Mouse (Mus musculus) liver, embryonic 14.5 days (tissue): Measurements from ENCODE around the gene Gm10644. TPM values are rescaled to one million over a fixed set of nuclear protein-coding genes. Genes with fewer than 3 reads are reported as not detected.

Experiments used
- ATAC-seq: fragments of 200-750 bp; cut with Nextera tagmentation; 2 replicates; pipeline ENCODE4 v1.8.0; 2017; ENCODE audit warnings: moderate number of reproducible peaks, mild to moderate bottlenecking, moderate library complexity; ENCODE audit not compliant: insufficient read depth
- DNase-seq, 3 experiments: peaks; one replicate each; pipeline ENCODE4 v3.0.0-alpha.2; 2012 to 2013; ENCODE audit warnings: low read depth in 3 of 3, low spot score in 3 of 3
- H3K27ac ChIP-seq: fragments of 300-500 bp; sonication (generic); 2 replicates; pipeline ENCODE4 v1.5.1; 2014; ENCODE audit warnings: moderate library complexity, mild to moderate bottlenecking, control low read depth, inconsistent platforms
- H3K27me3 ChIP-seq: fragments of 300-500 bp; sonication (generic); 2 replicates; pipeline ENCODE4 v1.6.1; 2014; ENCODE audit warnings: mild to moderate bottlenecking, low read length, moderate library complexity; ENCODE audit not compliant: control insufficient read depth, insufficient read depth
- H3K36me3 ChIP-seq: fragments of 300-500 bp; sonication (generic); replicated peaks from 2 replicates; pipeline ENCODE4 v1.6.1; 2014; ENCODE audit warnings: low read depth; ENCODE audit not compliant: control insufficient read depth, insufficient read depth
- H3K4me1 ChIP-seq, 2 experiments: fragments of 200-500 bp in 1 of 2; fragments of 300-500 bp in 1 of 2; sonication (generic) in 1 of 2; replicated peaks; 2 replicates each; pipeline ENCODE4 v1.6.1; 2012 to 2014; ENCODE audit warnings: antibody characterized with exemption in 1 of 2, inconsistent platforms in 1 of 2, low read length in 1 of 2; ENCODE audit not compliant: control insufficient read depth in 2 of 2, insufficient read depth in 2 of 2
- H3K4me2 ChIP-seq: fragments of 300-500 bp; sonication (generic); 2 replicates; pipeline ENCODE4 v1.6.1; 2014; ENCODE audit warnings: low read depth, mild to moderate bottlenecking, control low read depth, moderate library complexity
- H3K4me3 ChIP-seq, 2 experiments: fragments of 200-500 bp in 1 of 2; fragments of 300-500 bp in 1 of 2; sonication (generic) in 1 of 2; 2 replicates each; pipeline ENCODE4 v1.5.1; 2012 to 2014; ENCODE audit warnings: low read depth in 2 of 2, low read length in 2 of 2, mild to moderate bottlenecking in 2 of 2, control low read depth in 1 of 2, inconsistent platforms in 1 of 2, moderate library complexity in 1 of 2; ENCODE audit not compliant: insufficient read depth in 1 of 2
- H3K9ac ChIP-seq: fragments of 300-500 bp; sonication (generic); replicated peaks from 2 replicates; pipeline ENCODE4 v1.6.1; 2014; ENCODE audit warnings: mild to moderate bottlenecking, control low read depth, moderate library complexity
- H3K9me3 ChIP-seq: fragments of 300-500 bp; sonication (generic); 2 replicates; pipeline ENCODE4 v1.6.1; 2016; ENCODE audit warnings: low read length, mixed read lengths; ENCODE audit not compliant: control insufficient read depth
- CTCF ChIP-seq: IDR thresholded peaks from 2 replicates; pipeline ENCODE4 v1.5.1; 2016; ENCODE audit warnings: antibody characterized with exemption, low read depth, control low read depth
- EP300 ChIP-seq: IDR thresholded peaks from 2 replicates; pipeline ENCODE4 v1.6.1; 2016; ENCODE audit warnings: antibody characterized with exemption, low read depth
- WGBS: fragments of 180-500 bp; shearing (Covaris S2); extraction: QIAGEN DNeasy Blood & Tissue Kit; methylation state at CpG from one replicate; pipeline ENCODE4 v1.1.7; 2014; ENCODE audit not compliant: insufficient replicate concordance; 5-methylcytosine and 5-hydroxymethylcytosine counted together
- polyA plus RNA-seq, 2 experiments: library from polyadenylated mRNA; depleted of rRNA in 1 of 2; stranded (reverse) in 1 of 2; unstranded in 1 of 2; fragments of >200 nt; fragmentation: Nextera tagmentation in 1 of 2; extraction: Ambion mirVana in 1 of 2; gene quantifications; 2 replicates each; pipeline versions ENCODE4 v1.2.1 to v1.2.3; 2012 to 2014

Gene Gm10644
- polyA plus RNA-seq, 2 experiments, result 0.09 to 0.30 TPM

- TF ChIP-seq CTCF (no peak), EP300 (no peak)
- WGBS, result under 1% methylated on average over 89 of the region's 94 CpGs
- peak within 1 kb of the TSS; percentile 24 for H3K27ac ChIP-seq
- H3K4me1 ChIP-seq, result peaks cover 0 to 17% of the 10 kb centered on the region in 2 experiments; a peak in 3 of 4 replicates
- no peaks in the 10 kb centered on the region for H3K9me3 ChIP-seq
- ATAC-seq (peak; percentile 99), DNase-seq (peak; percentile 97 to 98 (median 98))
- peak within 1 kb of the TSS; percentile 99 for H3K4me2 ChIP-seq
- H3K9ac ChIP-seq, result peak within 1 kb of the TSS; percentile 75
- peaks cover 34% of the 10 kb centered on the region for H3K36me3 ChIP-seq
- peak within 1 kb of the TSS; percentile 73 to 84 for H3K4me3 ChIP-seq
- no peaks in the 10 kb centered on the region for H3K27me3 ChIP-seq
These were observed 17.4 kb upstream of the Gm10644 start, which contains the start of gene Prkaca for GRCm38 (mm10) chr8:83972150-83973120. Gene Prkaca (plus strand): TSS chr8:83972993.

- peak overlapping the region; percentile 18 to 68; a peak in 2 of 4 replicates for H3K4me3 ChIP-seq
These were observed 16.7 kb upstream of the Gm10644 start for GRCm38 (mm10) chr8:83971661-83972060.

GRCm38 (mm10) chr8:83971121-83971520 is 16.1 kb upstream of the Gm10644 start:
- no peaks in the 10 kb centered on the region for H3K27me3 ChIP-seq
- no peak overlapping the region for H3K4me3 ChIP-seq
- no peak overlapping the region for H3K27ac ChIP-seq
- peaks cover 0 to 13% of the 10 kb centered on the region in 2 experiments; a peak in 3 of 4 replicates for H3K4me1 ChIP-seq
- no peak for DNase-seq
- no peak overlapping the region for H3K9ac ChIP-seq
- H3K36me3 ChIP-seq, result peaks cover 45% of the 10 kb centered on the region
- ATAC-seq, result no peak
- no peaks in the 10 kb centered on the region for H3K9me3 ChIP-seq
- 83% methylated on average over 4 of the region's 4 CpGs for WGBS
- TF ChIP-seq CTCF (no peak), EP300 (no peak)
- peak overlapping the region; percentile 89 for H3K4me2 ChIP-seq

More at GRCm38 (mm10) chr8:83971661-83972060, 16.7 kb upstream of the Gm10644 start:
- DNase-seq (no peak), ATAC-seq (no peak)
- TF ChIP-seq EP300 (no peak), CTCF (no peak)
- 76% methylated on average over 6 of the region's 6 CpGs for WGBS
- Histone ChIP-seq H3K9me3 (no peaks in the 10 kb centered on the region), H3K4me2 (peak overlapping the region; percentile 89), H3K9ac (peak overlapping the region; percentile 65; the same call in 1 of the 2 replicates), H3K27me3 (no peaks in the 10 kb centered on the region), H3K4me1 (peaks cover 0 to 13% of the 10 kb centered on the region in 2 experiments; a peak in 3 of 4 replicates), H3K27ac (peak overlapping the region; percentile 24), H3K36me3 (peaks cover 41% of the 10 kb centered on the region)

- no peak overlapping the region for H3K9ac ChIP-seq
- no peaks in the 10 kb centered on the region for H3K27me3 ChIP-seq
- H3K27ac ChIP-seq, result no peak overlapping the region
- H3K9me3 ChIP-seq, result no peaks in the 10 kb centered on the region
- DNase-seq (no peak), ATAC-seq (no peak)
- H3K4me2 ChIP-seq, result no peak overlapping the region
- no peak overlapping the region for H3K4me3 ChIP-seq
- WGBS, result 85% methylated on average over 7 of the region's 7 CpGs
- H3K36me3 ChIP-seq, result peaks cover 61% of the 10 kb centered on the region
- H3K4me1 ChIP-seq, result peaks cover 0 to 8% of the 10 kb centered on the region in 2 experiments; a peak in 3 of 4 replicates
- no peak for TF ChIP-seq EP300
- no peak for TF ChIP-seq CTCF
These were observed 12.7 kb upstream of the Gm10644 start for GRCm38 (mm10) chr8:83967701-83968100.
